Mouse (Mus musculus): ENCODE data around the gene A830005F24Rik. TPM values are rescaled to one million over a fixed set of nuclear protein-coding genes. Genes with fewer than 3 reads are reported as not detected.

Gene A830005F24Rik
- 0.84 and 0.87 TPM in 2 replicates for polyA plus RNA-seq (2015; fragmentation: Nextera tagmentation; extraction: Ambion mirVana)

GRCm38 (mm10) chr13:48513003-48513929, at the start of gene A830005F24Rik, which contains the start of gene Zfp169:
Gene A830005F24Rik (plus strand): TSS chr13:48513570.
Gene Zfp169 (minus strand): TSS chr13:48513451.
- WGBS, result under 1% methylated on average over 34 of the region's 34 CpGs
- Histone ChIP-seq H3K27ac (ENCODE audit: low read length) (0 out of 2 replicates have a peak within 1 kb of the TSS, but pooled peaks have one; percentile 12), H3K4me3 (ENCODE audit: low read length) (peak within 1 kb of the TSS; percentile 85)

GRCm38 (mm10) chr13:48464170-48464569, 49.2 kb upstream of the A830005F24Rik start:
- Histone ChIP-seq H3K4me1 (replicated peaks; ENCODE audit: control insufficient read depth, insufficient read depth, low read length) (no peaks in the 10 kb centered on the region), H3K9me3 (ENCODE audit: control insufficient read depth, low read length) (no peaks in the 10 kb centered on the region), H3K4me2 (ENCODE audit: low read depth, low read length) (no peak overlapping the region), H3K36me3 (ENCODE audit: control insufficient read depth, insufficient read depth, low read length) (no peaks in the 10 kb centered on the region), H3K4me3 (ENCODE audit: low read length) (no peak overlapping the region), H3K9ac (ENCODE audit: low read length) (no peak overlapping the region), H3K27me3 (ENCODE audit: control insufficient read depth, insufficient read depth, low read depth, low read length) (no peaks in the 10 kb centered on the region; the same call in 1 of the 2 replicates), H3K27ac (ENCODE audit: low read length) (no peak overlapping the region)
- WGBS, result 7% methylated on average over 4 of the region's 4 CpGs
- no peak for ATAC-seq (ENCODE audit: low read depth)

More at GRCm38 (mm10) chr13:48513003-48513929, at the start of gene A830005F24Rik, which contains the start of gene Zfp169:
- Histone ChIP-seq H3K9me3 (ENCODE audit: control insufficient read depth, low read length) (no peaks in the 10 kb centered on the region), H3K4me1 (replicated peaks; ENCODE audit: control insufficient read depth, insufficient read depth, low read length) (peaks cover 6% of the 10 kb centered on the region; the same call in 1 of the 2 replicates), H3K36me3 (ENCODE audit: control insufficient read depth, insufficient read depth, low read length) (no peaks in the 10 kb centered on the region), H3K27me3 (ENCODE audit: control insufficient read depth, insufficient read depth, low read depth, low read length) (no peaks in the 10 kb centered on the region), H3K9ac (ENCODE audit: low read length) (peak within 1 kb of the TSS; percentile 86), H3K4me2 (ENCODE audit: low read depth, low read length) (peak within 1 kb of the TSS; percentile 87)
- peak; percentile 100 for ATAC-seq (ENCODE audit: low read depth)

- H3K4me3 ChIP-seq (ENCODE audit: low read length), result no peak overlapping the region
- H3K4me2 ChIP-seq (ENCODE audit: low read depth, low read length), result no peak overlapping the region
- H3K27me3 ChIP-seq (ENCODE audit: control insufficient read depth, insufficient read depth, low read depth, low read length), result no peaks in the 10 kb centered on the region; the same call in 1 of the 2 replicates
- no peaks in the 10 kb centered on the region for H3K9me3 ChIP-seq (ENCODE audit: control insufficient read depth, low read length)
- 47% methylated on average over 10 of the region's 10 CpGs for WGBS
- no peak for ATAC-seq (ENCODE audit: low read depth)
- no peaks in the 10 kb centered on the region for H3K4me1 ChIP-seq (replicated peaks; ENCODE audit: control insufficient read depth, insufficient read depth, low read length)
- H3K27ac ChIP-seq (ENCODE audit: low read length), result no peak overlapping the region
- no peak overlapping the region for H3K9ac ChIP-seq (ENCODE audit: low read length)
- no peaks in the 10 kb centered on the region for H3K36me3 ChIP-seq (ENCODE audit: control insufficient read depth, insufficient read depth, low read length)
Measured at GRCm38 (mm10) chr13:48466186-48466585, 47.2 kb upstream of the A830005F24Rik start.

- Histone ChIP-seq H3K4me3 (ENCODE audit: low read length) (no peak overlapping the region), H3K27me3 (ENCODE audit: control insufficient read depth, insufficient read depth, low read depth, low read length) (no peaks in the 10 kb centered on the region; the same call in 1 of the 2 replicates), H3K36me3 (ENCODE audit: control insufficient read depth, insufficient read depth, low read length) (no peaks in the 10 kb centered on the region), H3K9me3 (ENCODE audit: control insufficient read depth, low read length) (no peaks in the 10 kb centered on the region), H3K27ac (ENCODE audit: low read length) (no peak overlapping the region), H3K4me2 (ENCODE audit: low read depth, low read length) (no peak overlapping the region), H3K9ac (ENCODE audit: low read length) (no peak overlapping the region), H3K4me1 (replicated peaks; ENCODE audit: control insufficient read depth, insufficient read depth, low read length) (no peaks in the 10 kb centered on the region)
- no peak for ATAC-seq (ENCODE audit: low read depth)
- 65% methylated on average over 15 of the region's 15 CpGs for WGBS
Measured at GRCm38 (mm10) chr13:48468656-48469180, 44.7 kb upstream of the A830005F24Rik start.

GRCm38 (mm10) chr13:48483606-48484005, 29.8 kb upstream of the A830005F24Rik start:
- Histone ChIP-seq H3K4me3 (ENCODE audit: low read length) (no peak overlapping the region), H3K4me1 (replicated peaks; ENCODE audit: control insufficient read depth, insufficient read depth, low read length) (no peaks in the 10 kb centered on the region), H3K27me3 (ENCODE audit: control insufficient read depth, insufficient read depth, low read depth, low read length) (no peaks in the 10 kb centered on the region), H3K4me2 (ENCODE audit: low read depth, low read length) (no peak overlapping the region), H3K9ac (ENCODE audit: low read length) (no peak overlapping the region), H3K9me3 (ENCODE audit: control insufficient read depth, low read length) (no peaks in the 10 kb centered on the region), H3K27ac (ENCODE audit: low read length) (no peak overlapping the region), H3K36me3 (ENCODE audit: control insufficient read depth, insufficient read depth, low read length) (no peaks in the 10 kb centered on the region)
- ATAC-seq (ENCODE audit: low read depth), result no peak
- WGBS, result 89% methylated on average over 4 of the region's 4 CpGs

DNA sequence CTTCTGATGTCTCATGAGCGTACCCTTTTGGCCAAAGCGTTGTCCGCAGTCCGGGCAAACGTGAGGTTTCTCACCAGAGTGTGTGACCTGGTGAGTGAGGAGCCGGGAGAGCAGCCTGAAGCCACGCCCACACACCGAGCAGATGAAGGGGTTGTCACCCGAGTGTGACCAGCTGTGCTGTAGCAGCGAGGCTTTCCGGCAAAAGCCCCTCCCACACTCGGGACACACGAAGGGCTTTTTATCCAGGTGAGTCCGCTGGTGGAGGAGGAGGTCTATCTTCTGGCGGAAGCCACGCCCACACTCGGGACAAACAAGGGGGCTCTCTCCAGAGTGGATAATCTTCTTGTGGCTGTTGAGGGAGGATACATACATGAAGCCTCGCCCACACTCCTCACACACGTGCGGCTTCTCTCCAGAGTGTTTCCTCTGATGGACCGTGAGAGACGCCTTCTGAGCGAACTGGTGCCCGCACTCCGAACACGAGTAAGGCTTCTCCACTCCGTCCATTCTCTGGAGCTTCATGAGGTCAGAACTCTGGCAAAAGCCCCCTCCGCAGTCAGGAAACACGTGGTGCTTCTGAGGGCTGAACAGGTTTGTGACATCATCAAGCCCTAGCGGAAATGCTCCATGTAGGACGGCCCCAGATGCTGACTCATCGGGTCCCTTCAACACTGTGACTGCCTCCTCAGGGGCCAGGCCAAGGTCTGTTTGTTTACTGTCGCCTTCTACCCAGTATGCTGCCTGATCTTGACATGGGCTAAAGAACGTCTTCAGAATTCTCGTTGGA, 22.8 kb upstream of the A830005F24Rik start:
- Histone ChIP-seq H3K9me3 (ENCODE audit: control insufficient read depth, low read length) (no peaks in the 10 kb centered on the region), H3K4me1 (replicated peaks; ENCODE audit: control insufficient read depth, insufficient read depth, low read length) (no peaks in the 10 kb centered on the region), H3K27me3 (ENCODE audit: control insufficient read depth, insufficient read depth, low read depth, low read length) (no peaks in the 10 kb centered on the region), H3K9ac (ENCODE audit: low read length) (no peak overlapping the region), H3K4me2 (ENCODE audit: low read depth, low read length) (no peak overlapping the region), H3K4me3 (ENCODE audit: low read length) (no peak overlapping the region), H3K36me3 (ENCODE audit: control insufficient read depth, insufficient read depth, low read length) (peaks cover 22% of the 10 kb centered on the region), H3K27ac (ENCODE audit: low read length) (no peak overlapping the region)
- ATAC-seq (ENCODE audit: low read depth), result no peak
- 84% methylated on average over 35 of the region's 35 CpGs for whole genome bisulfite sequencing

GRCm38 (mm10) chr13:48493183-48493582, 20.2 kb upstream of the A830005F24Rik start:
- Histone ChIP-seq H3K4me1 (replicated peaks; ENCODE audit: control insufficient read depth, insufficient read depth, low read length) (no peaks in the 10 kb centered on the region), H3K36me3 (ENCODE audit: control insufficient read depth, insufficient read depth, low read length) (peaks cover 25% of the 10 kb centered on the region), H3K9ac (ENCODE audit: low read length) (no peak overlapping the region), H3K27ac (ENCODE audit: low read length) (no peak overlapping the region), H3K4me2 (ENCODE audit: low read depth, low read length) (no peak overlapping the region), H3K9me3 (ENCODE audit: control insufficient read depth, low read length) (no peaks in the 10 kb centered on the region), H3K4me3 (ENCODE audit: low read length) (no peak overlapping the region), H3K27me3 (ENCODE audit: control insufficient read depth, insufficient read depth, low read depth, low read length) (no peaks in the 10 kb centered on the region)
- WGBS, result 61% methylated on average over 4 of the region's 5 CpGs
- ATAC-seq (ENCODE audit: low read depth), result no peak

GRCm38 (mm10) chr13:48497693-48498221, 15.6 kb upstream of the A830005F24Rik start:
- H3K27ac ChIP-seq (ENCODE audit: low read length), result no peak overlapping the region
- peaks cover 5% of the 10 kb centered on the region; the same call in 1 of the 2 replicates for H3K36me3 ChIP-seq (ENCODE audit: control insufficient read depth, insufficient read depth, low read length)
- no peak overlapping the region for H3K9ac ChIP-seq (ENCODE audit: low read length)
- peak; percentile 71 for ATAC-seq (ENCODE audit: low read depth)
- 21% methylated on average over 15 of the region's 15 CpGs for WGBS
- no peaks in the 10 kb centered on the region for H3K9me3 ChIP-seq (ENCODE audit: control insufficient read depth, low read length)
- H3K4me3 ChIP-seq (ENCODE audit: low read length), result no peak overlapping the region
- no peaks in the 10 kb centered on the region for H3K4me1 ChIP-seq (replicated peaks; ENCODE audit: control insufficient read depth, insufficient read depth, low read length)
- H3K27me3 ChIP-seq (ENCODE audit: control insufficient read depth, insufficient read depth, low read depth, low read length), result no peaks in the 10 kb centered on the region
- H3K4me2 ChIP-seq (ENCODE audit: low read depth, low read length), result no peak overlapping the region

All from lung, embryonic 16.5 days (tissue).